Mouse (Mus musculus): ENCODE data around the gene Klf12.

- TF ChIP-seq CTCF (IDR thresholded peaks at IDR 0.05; ENCODE audit: low read depth) (no peak), EP300 (IDR thresholded peaks at IDR 0.05; ENCODE audit: low read depth) (no peak)
Observed at GRCm38 (mm10) chr14:100045431-100045830, 239.0 kb downstream of the Klf12 start.
